Mouse (Mus musculus): ENCODE results near the gene Tnfrsf21.

Tnfrsf21 gene

GRCm38 (mm10) chr17:43130115-43130869 lies 113.9 kb downstream of the Tnfrsf21 start:
- no peak for DNase-seq (ENCODE audit: low spot score in 2 of 2)

GRCm38 (mm10) chr17:43130870-43131264 lies 114.5 kb downstream of the Tnfrsf21 start:
- no peak for DNase-seq (ENCODE audit: low spot score in 2 of 2)

- DNase-seq (ENCODE audit: low spot score in 2 of 2): no peak
These were observed 116.1 kb downstream of the Tnfrsf21 start for GRCm38 (mm10) chr17:43132477-43132876.

- DNase-seq (ENCODE audit: low spot score in 2 of 2): no peak
These were observed 116.8 kb downstream of the Tnfrsf21 start for GRCm38 (mm10) chr17:43133106-43133505.

GRCm38 (mm10) chr17:43134991-43135390 lies 118.6 kb downstream of the Tnfrsf21 start:
- DNase-seq (ENCODE audit: low spot score in 2 of 2): no peak

- no peak for DNase-seq (ENCODE audit: low spot score in 2 of 2)
These were observed 119.3 kb downstream of the Tnfrsf21 start for GRCm38 (mm10) chr17:43135398-43136265.

- no peak for DNase-seq (ENCODE audit: low spot score in 2 of 2)
These were observed 120.4 kb downstream of the Tnfrsf21 start for GRCm38 (mm10) chr17:43136720-43137119.

- no peak for DNase-seq (ENCODE audit: low spot score in 2 of 2)
These were observed 121.5 kb downstream of the Tnfrsf21 start for GRCm38 (mm10) chr17:43137838-43138237.

GRCm38 (mm10) chr17:43138356-43138755 lies 122.0 kb downstream of the Tnfrsf21 start:
- no peak for DNase-seq (ENCODE audit: low spot score in 2 of 2)
